Comparison of ENCODE assay signal across 9 mouse cellular contexts in the genomic region with DNA sequence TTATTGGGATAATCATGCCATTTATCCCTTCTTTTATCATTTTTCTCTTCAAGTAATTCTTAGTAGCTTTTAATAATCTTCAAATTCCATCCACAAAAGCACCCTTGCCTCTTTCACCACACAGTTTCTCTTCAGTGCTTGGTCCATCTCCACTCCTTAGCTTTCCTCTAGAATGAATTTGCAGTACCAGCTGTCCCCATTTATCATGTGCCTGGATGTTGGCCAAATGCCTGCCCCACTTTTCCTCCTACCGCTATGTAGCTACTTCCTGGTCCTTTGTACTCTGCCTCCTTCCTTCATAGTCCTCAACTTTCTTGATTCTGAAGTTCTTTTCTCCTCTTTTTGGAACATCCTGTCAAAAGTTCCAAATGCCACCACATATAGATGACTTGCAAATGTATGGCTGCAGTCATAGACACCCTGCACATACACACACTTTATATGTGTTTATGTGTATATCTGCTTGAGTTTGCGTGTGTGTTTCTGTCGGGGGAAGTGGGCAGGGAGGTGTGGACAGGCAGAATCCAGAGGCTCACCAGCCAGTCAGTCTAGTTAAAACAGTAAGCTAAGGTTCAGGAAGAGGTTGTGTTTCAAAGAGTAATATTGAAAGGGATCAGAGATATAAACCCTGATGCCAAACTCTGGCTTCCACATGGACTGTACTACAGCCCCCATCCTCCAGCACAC.
DNase-seq lines count a peak whose midpoint lies in the region; ATAC-seq and TF ChIP-seq lines count a peak whose summit lies in the region.
"Had no signal": no experiment of that assay in that cellular context is flagged by ENCODE, and none has a peak within 500 bp of the region (broad histone marks: within the 10 kb centered on the region; RNA-seq: fewer than 3 reads in every experiment).

No protein-coding gene starts in this region.

- H3K4me1 ChIP-seq in forebrain, postnatal 0 days (ENCODE audit: insufficient read depth) = no peaks in the 10 kb centered on the region
- no peaks in the 10 kb centered on the region for H3K4me1 ChIP-seq in midbrain, embryonic 10.5 days

- H3K27me3 ChIP-seq in forebrain, postnatal 0 days (ENCODE audit: insufficient read depth, low read length) = no peaks in the 10 kb centered on the region
- no peaks in the 10 kb centered on the region for H3K27me3 ChIP-seq in midbrain, embryonic 10.5 days (ENCODE audit: low read depth, poor library complexity, severe bottlenecking)

- no peak for TF ChIP-seq CTCF in forebrain, postnatal 0 days (IDR thresholded peaks at IDR 0.05; ENCODE audit: low read depth)

- no peak for ATAC-seq in forebrain, postnatal 0 days

- no peaks in the 10 kb centered on the region for H3K9me3 ChIP-seq in forebrain, postnatal 0 days (ENCODE audit: low read length)
- H3K9me3 ChIP-seq in midbrain, embryonic 10.5 days (replicated peaks) = no peaks in the 10 kb centered on the region

- H3K4me3 ChIP-seq in forebrain, postnatal 0 days (ENCODE audit: low read depth, low read length) = no peak overlapping the region
- no peak overlapping the region for H3K4me3 ChIP-seq in midbrain, embryonic 10.5 days
- H3K4me3 ChIP-seq: erythroblast, embryonic 14.5 days had no signal

- H3K9ac ChIP-seq in forebrain, postnatal 0 days = no peak overlapping the region

- H3K27ac ChIP-seq in forebrain, postnatal 0 days (ENCODE audit: low read depth, low read length) = no peak overlapping the region
- no peak overlapping the region for H3K27ac ChIP-seq in midbrain, embryonic 10.5 days (replicated peaks)

- DNase-seq in layer of hippocampus, adult 9-11 months = peak; percentile 16
- DNase-seq in layer of hippocampus, adult 11-12 months (ENCODE audit: low spot score) = no peak
- DNase-seq in adrenal gland, postnatal 14 days = peak; percentile 72
- peak; percentile 56 for DNase-seq in gastrocnemius, adult 18-20 months (ENCODE audit: low spot score)
- peak; percentile 34 for DNase-seq in lung, postnatal 25 days (ENCODE audit: low spot score)
- DNase-seq in thymus, postnatal 0 days (ENCODE audit: low spot score) = no peak
- no peak for DNase-seq in forebrain, postnatal 0 days
- no peak for DNase-seq in midbrain, embryonic 10.5 days (ENCODE audit: low spot score)

- H3K36me3 ChIP-seq in forebrain, postnatal 0 days (ENCODE audit: insufficient read depth) = no peaks in the 10 kb centered on the region
- H3K36me3 ChIP-seq in midbrain, embryonic 10.5 days = no peaks in the 10 kb centered on the region

- H3K4me2 ChIP-seq in forebrain, postnatal 0 days (ENCODE audit: low read depth) = no peak overlapping the region

- WGBS in forebrain, postnatal 0 days = 71% methylated on average over 3 of the region's 3 CpGs
- WGBS in midbrain, embryonic 10.5 days = 92% methylated on average over 3 of the region's 3 CpGs

Comparison
In these comparisons a context has a peak if more than half of its experiments do, and no peak if none do; other contexts are left out.
1. DNase-seq: peak in layer of hippocampus, adult 9-11 months (single experiment), adrenal gland, postnatal 14 days (single experiment), gastrocnemius, adult 18-20 months (single experiment) and lung, postnatal 25 days (single experiment); none in layer of hippocampus, adult 11-12 months (single experiment), thymus, postnatal 0 days (single experiment), forebrain, postnatal 0 days (single experiment) and midbrain, embryonic 10.5 days (single experiment).